Mouse (Mus musculus): ENCODE measurements around the gene Eno4. TPM values are rescaled to one million over a fixed set of nuclear protein-coding genes. Genes with fewer than 3 reads are reported as not detected.

Eno4 gene
- 0.69 and 1.1 TPM in 2 replicates for polyA plus RNA-seq (2021; fragmentation: Nextera tagmentation)
- long read RNA-seq, experiment 1, transcript Eno4-202 (14 exons, 2,567 nt), result major isoform, 5 of 16 reads
- long read RNA-seq, experiment 1, partial matches to known transcripts, result 2 of 16 reads
- long read RNA-seq, experiment 1, other reads (novel, unspliced or antisense), result 9 of 16 reads
- long read RNA-seq, experiment 2, partial matches to known transcripts, result 0 of 2 reads
- long read RNA-seq, experiment 2, other reads (novel, unspliced or antisense), result 2 of 2 reads

GRCm38 (mm10) chr19:58942841-58943828 lies at the start of gene Eno4, which contains the start of gene Hspa12a:
TSS of gene Eno4 (plus strand) at chr19:58943425.
TSS of gene Hspa12a (minus strand) at chr19:58943654.

Other genes starting within 250 kb of the Eno4 start
- not detected in 2 replicates for gene Pnliprp1, start 214.5 kb upstream of the Eno4 start, polyA plus RNA-seq (2021; fragmentation: Nextera tagmentation)
- gene Pnliprp2, start 183.7 kb upstream of the Eno4 start, polyA plus RNA-seq (2021; fragmentation: Nextera tagmentation), result not detected in 2 replicates
- not detected in 2 replicates for gene 1700019N19Rik, start 149.0 kb upstream of the Eno4 start, polyA plus RNA-seq (2021; fragmentation: Nextera tagmentation)
- 26.8 and 40.9 TPM in 2 replicates for gene Hspa12a, start 229 bp downstream of the Eno4 start, polyA plus RNA-seq (2021; fragmentation: Nextera tagmentation)
- 3.3 and 5.9 TPM in 2 replicates for gene Shtn1, start 132.7 kb downstream of the Eno4 start, polyA plus RNA-seq (2021; fragmentation: Nextera tagmentation)
- 0.20 and 0.43 TPM in 2 replicates for gene Vax1, start 226.6 kb downstream of the Eno4 start, polyA plus RNA-seq (2021; fragmentation: Nextera tagmentation)